Mouse (Mus musculus) skeletal muscle tissue, postnatal 0 days (tissue): ENCODE results near the gene Gm42688. TPM values are rescaled to one million over a fixed set of nuclear protein-coding genes. Genes with fewer than 3 reads are reported as not detected.

Source experiments
- microRNA counts: library from miRNA; unstranded; fragments of <30 nt; microRNA quantifications from one replicate; lab custom pipeline; 2015
- microRNA-seq, 2 experiments: library from miRNA; unstranded; fragments of <30 nt; microRNA quantifications; one replicate each; pipeline ENCODE4; 2016
- polyA plus RNA-seq: library from polyadenylated mRNA; unstranded; fragments of >200 nt; fragmentation: Nextera tagmentation; extraction: Ambion mirVana; gene quantifications from 2 replicates; pipeline ENCODE4 v1.2.1, GENCODE M21; 2015

The Gm42688 gene
- 1.3 and 1.6 TPM in 2 replicates for polyA plus RNA-seq

DNA sequence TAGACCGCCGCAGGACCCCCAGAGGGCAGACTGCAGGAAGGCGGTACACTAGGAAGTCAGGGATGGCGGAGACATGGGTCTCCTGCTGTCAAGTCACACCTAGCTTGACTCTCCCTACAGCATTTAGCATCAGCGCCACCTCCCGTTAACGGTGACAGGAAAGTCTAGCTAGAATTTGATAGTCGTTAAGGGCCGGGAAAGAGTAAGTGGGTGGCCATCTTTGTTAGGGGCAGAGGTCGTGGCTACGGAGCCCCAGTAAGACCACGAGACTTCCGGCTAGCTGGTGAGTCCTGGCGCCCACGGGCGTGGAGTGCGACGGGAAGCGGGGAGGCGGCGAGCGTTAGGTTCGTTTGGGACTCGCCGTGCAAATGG, at the start of gene Gm42688, which contains the start of gene Ccdc142:
TSS of gene Gm42688 (plus strand) at position 302 of the 372 bp plus-strand sequence.
TSS of gene Ccdc142 (plus strand) at position 286 of the 372 bp plus-strand sequence.

DNA sequence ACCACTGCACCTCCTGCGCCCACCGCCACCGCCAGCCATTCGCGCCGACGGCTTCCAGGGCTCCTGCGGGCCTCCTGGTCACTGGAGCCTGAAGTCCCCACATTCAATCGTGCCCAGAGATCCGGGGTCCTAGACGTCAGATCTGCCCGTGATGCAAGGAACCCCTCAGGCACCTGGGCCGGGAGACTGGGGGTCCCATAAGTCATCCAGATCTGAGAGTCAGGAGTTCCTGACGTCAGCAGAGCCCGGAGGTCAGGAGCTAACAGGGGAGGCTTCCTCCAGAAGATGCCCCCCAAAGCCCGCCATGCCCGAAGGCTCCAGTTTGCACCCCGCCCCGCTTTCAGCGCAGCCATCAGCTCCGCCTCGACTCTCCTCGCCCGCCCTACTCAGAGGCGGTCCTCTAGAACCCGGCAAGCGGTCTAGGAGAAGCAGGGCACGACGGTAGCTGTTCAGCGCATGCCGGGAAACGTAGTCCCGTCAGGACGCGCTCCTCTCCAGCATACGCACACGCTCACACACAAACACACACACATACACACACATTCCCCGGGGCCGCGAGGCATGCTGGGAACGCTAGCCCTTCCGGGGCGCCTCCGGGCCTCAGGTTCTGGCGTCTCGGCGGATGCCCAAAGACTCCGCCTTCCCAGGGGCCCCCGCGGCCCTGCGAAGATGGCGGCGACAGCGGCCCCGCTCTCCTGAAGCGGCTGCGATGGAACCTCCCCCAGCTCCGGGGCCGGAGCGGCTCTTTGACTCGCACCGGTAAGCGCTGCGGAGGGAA, 47.2 kb upstream of the Gm42688 start, which contains the start of gene Aup1:
TSS of gene Aup1 (plus strand) at position 448 of the 778 bp plus-strand sequence.

DNA sequence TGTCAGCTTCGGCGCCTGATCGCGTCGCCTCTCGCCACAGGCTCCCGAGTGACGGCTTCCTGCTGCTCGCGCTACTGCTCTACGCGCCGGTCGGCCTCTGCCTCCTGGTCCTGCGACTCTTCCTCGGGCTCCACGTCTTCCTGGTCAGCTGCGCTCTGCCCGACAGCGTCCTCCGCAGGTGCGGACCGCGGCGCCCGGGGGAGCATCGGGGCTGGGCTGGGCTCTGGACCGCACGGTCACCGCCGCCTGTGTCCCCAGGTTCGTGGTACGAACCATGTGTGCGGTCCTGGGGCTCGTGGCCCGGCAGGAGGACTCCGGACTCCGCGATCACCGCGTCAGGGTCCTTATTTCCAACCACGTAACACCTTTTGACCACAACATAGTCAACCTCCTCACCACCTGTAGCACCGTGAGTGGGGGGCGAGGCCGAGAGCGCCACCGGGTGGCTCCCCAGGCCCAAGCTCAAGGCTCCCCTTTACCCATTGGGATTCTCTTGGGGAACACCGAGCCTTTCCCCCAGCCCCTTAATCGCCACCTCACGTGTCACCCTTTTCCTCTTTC, 46.5 kb upstream of the Gm42688 start, which contains the start of gene Htra2:
TSS of gene Htra2 (minus strand) at position 403 of the 561 bp plus-strand sequence.

DNA sequence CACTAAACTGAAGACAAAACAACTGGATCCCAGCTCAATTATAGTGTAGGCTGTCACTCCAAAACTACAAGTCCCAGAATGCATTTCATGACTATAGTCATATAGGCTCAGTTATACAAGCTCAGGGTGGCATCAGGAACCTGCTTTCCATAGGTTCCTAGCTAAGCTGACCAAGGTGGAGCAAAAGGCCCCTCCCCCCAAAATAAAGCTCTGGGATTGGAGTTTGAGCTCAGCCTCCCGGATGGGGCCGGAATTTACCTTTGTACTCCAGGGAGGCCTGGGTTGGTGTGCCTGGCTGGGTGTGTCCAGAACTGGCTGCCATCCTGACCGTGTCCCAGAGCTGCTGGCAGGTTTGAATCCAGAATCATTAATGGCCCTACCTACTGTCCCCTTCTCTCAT, 43.6 kb upstream of the Gm42688 start, which contains the start of gene Dqx1:
TSS of gene Dqx1 (plus strand) at position 55 of the 400 bp plus-strand sequence.

GRCm38 (mm10) chr6:83070247-83070310, 31.3 kb upstream of the Gm42688 start, which contains the start of gene Tlx2:
Gene Tlx2, minus strand, starts transcription at chr6:83070293.

DNA sequence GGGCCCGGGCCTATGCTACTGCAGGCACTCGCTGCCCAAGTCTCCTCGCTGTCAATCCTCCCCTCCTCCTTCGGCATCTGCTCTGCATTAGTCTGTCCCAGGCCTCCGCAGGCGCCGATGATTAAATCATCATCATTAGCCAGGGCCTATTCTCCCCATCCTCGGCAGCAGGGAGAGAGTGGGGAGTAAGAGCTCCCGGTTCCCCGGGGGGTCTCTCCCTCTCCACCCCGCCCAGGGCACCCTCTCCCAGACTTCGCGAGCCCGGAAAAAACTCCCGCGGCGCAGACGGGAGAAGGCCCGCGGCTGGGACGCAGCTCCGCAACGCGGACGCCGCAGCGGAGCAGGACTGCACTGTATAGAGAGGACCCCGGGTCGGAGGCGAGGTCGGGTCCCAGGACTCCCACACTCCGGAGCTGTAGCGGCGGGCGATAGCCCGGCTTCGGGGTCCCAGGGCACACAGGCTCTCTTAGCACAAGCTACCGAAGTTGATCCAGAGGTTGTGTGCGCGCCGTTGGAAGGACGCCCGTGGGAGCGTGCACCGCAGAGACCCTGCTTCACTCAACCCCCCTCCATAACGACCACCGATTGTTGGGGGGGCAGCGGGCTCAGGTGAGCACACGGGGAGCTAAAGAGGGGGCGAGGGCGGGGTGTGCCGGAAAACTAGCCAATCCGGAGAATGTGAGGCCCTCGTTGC, 23.6 kb upstream of the Gm42688 start, which contains the start of gene Pcgf1:
TSS of gene Pcgf1 (plus strand) at position 240 of the 694 bp plus-strand sequence.

DNA sequence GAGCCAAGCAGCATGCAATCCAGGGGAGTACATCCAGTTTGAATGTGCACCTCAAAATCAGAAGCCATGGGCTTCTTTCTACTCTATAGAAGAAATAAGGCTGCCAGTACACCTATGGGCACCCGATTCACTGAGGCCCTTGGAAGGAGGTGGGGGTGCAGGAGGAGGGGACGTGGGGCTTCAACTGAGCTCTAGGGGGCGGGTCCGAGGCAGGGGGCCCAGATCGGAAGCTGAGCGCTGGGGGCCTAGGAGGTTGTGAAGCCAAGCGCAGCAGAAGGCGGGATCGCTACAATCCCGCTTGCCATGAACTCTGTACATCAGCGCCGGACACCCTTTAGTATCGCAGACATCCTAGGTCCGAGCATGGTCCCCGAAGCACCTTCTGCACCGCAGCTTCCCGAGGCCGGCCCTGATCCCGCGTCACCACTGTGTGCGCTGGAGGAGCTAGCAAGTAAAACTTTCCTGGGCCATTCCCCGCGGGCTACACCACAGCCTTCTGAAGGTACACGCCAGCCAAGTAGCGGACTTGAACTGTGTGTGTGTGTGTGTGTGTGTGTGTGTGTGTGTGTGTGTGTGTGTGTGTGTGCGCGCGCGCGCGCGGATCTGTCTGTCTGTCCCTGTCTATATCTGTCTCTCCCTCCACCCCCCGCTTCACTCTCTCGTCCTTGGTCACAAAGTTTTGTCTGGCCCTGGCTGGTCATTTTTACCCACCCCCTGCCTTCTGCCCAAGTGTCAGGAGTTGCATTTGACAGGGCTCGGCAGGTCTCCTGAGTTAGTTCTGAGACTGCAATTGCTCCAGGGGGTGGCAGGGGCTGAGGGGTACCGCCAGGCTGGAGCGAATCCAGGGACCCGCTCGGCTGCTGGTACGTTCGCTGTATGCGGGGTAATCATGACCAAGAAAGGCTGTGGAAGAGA, 15.0 kb upstream of the Gm42688 start, which contains the start of gene Lbx2:
TSS of gene Lbx2 (plus strand) at position 247 of the 915 bp plus-strand sequence.

GRCm38 (mm10) chr6:83108762-83109668, 7.6 kb downstream of the Gm42688 start, which contains the start of gene Mrpl53:
Gene Mrpl53, plus strand, starts transcription at chr6:83109040.

GRCm38 (mm10) chr6:83115011-83115671, 13.7 kb downstream of the Gm42688 start, which contains the start of gene Mogs:
Gene Mogs, plus strand, starts transcription at chr6:83115496.

DNA sequence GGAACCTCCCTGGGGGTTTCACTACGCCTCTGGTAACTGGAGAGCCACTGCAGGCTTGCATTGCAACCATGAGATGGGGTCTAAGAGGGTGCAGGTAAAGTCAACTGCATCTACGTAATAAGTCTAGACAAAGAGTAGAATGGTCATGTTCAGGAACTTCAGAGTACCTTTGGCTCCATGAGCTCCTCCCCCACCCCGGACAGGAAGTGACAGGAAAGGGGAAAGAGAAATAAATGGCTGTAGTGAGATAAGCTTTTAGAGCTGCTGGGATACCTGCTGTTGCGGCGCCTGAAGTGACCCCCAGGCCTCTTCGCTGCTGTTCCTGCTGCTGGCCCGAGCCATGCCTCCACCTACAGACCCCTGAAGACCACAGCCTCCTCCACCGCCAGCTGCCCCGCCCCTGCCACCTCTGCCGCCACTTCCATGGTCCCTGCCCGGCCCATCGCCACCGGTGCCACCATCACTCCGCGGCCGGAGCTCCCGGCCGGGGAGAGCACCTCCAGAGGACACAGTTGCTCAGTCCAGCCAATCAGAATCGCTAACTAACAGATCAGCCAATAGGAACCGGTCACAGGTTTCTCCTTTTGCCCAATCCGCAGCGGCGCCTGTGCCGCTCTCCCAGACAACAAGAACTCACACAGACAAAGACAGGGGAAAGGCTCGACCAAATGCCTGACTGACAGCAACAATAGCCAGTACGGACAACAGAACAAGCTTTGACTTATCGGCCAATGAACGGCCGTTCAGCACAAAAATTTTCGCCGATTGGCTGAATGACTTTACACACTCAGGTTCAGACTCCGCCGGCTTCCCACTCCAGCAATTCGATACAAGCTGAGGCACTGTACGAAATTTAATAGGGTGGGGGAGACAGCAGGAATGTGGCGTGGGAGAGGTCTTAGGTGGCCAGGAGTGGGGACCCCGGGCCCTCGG, 19.8 kb downstream of the Gm42688 start, which contains the start of gene Wbp1:
TSS of gene Wbp1 (minus strand) at position 630 of the 933 bp plus-strand sequence.

GRCm38 (mm10) chr6:83125331-83125730, 23.9 kb downstream of the Gm42688 start, which contains the start of gene Ino80b:
Gene Ino80b, minus strand, starts transcription at chr6:83125431.

DNA sequence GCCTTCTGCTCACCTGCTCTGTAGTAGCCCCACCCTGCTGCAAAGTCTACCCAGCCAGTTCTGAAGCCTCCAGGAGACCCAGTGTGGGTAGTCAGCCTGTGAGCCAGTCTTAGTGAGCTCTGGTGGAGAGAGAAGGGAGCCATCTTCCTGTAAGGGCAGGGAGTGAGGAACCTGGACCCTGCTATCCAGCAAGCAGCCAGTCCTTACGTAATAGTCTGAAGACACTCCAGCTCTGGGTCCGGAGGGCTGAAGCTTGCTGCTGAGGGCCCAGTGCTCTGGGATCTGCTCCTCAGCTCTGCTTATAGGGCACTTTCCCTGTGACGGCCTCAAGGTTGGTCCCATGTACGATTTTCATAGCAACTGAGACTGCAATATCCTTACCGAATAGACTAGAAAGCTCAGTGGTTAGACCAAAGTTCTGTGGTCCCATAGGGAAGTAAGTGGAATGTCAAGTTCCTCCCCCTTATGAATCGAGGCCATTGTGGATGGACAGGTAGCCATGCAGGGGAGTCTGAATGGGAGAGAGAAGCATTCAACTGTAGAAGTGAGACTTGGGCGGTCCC, 33.6 kb downstream of the Gm42688 start, which contains the start of gene Rtkn:
TSS of gene Rtkn (plus strand) at position 513 of the 563 bp plus-strand sequence.

DNA sequence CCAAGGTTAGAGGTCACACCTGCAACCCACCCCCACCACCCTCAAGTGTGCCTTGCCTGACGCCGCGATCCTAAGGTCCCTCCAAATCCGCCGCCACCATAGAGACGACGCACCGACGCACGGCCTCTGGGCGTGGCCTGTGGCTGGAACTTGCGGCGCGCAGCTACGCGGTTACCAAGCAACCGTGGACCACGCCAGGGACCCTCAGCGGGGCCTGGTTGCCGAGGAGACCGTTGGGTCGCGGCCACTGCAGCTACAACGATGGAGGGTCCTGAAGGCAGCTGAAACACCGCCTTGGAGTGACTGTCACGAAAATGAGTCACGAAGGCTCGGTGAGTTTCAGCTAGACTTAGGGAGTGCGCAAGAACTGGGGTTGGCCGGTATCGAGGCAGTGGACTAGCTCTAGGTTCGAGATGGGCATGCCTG, 54.9 kb downstream of the Gm42688 start, which contains the start of the genes Wdr54 and 1700003E16Rik:
TSS of gene Wdr54 (minus strand) at position 139 of the 426 bp plus-strand sequence.
TSS of gene 1700003E16Rik (plus strand) at position 146 of the 426 bp plus-strand sequence.

MicroRNAs within 50 kb of the gene (microRNA counts, 519-probe panel; counts per million panel counts)
- microRNA mmu-miR-3470a+mmu-miR-3470b (lab: Ali Mortazavi, UCI) = 296 counts per million, percentile 58 among the panel's probes with 10 or more counts

Small RNA genes within 50 kb of the gene (microRNA-seq; reads per million reads assigned to microRNA genes)
- 0 reads per million in 2 experiments for gene Mir3470a

Other genes with a start within 250 kb of the Gm42688 start
- gene Sema4f, start 161.8 kb upstream of the Gm42688 start, polyA plus RNA-seq = 0.72 and 0.87 TPM in 2 replicates
- gene M1ap, start 154.7 kb upstream of the Gm42688 start, polyA plus RNA-seq = 0.37 TPM in 1 of 2 replicates, not detected in the other
- 4.6 and 5.5 TPM in 2 replicates for gene Dok1, start 68.1 kb upstream of the Gm42688 start, polyA plus RNA-seq
- gene Loxl3, start 67.4 kb upstream of the Gm42688 start, polyA plus RNA-seq = 10.7 and 13.4 TPM in 2 replicates
- 107 and 111 TPM in 2 replicates for gene Aup1, start 47.1 kb upstream of the Gm42688 start, polyA plus RNA-seq
- 49.1 and 50.5 TPM in 2 replicates for gene Htra2, start 46.3 kb upstream of the Gm42688 start, polyA plus RNA-seq
- 0.12 and 0.21 TPM in 2 replicates for gene Dqx1, start 43.8 kb upstream of the Gm42688 start, polyA plus RNA-seq
- gene Tlx2, start 31.3 kb upstream of the Gm42688 start, polyA plus RNA-seq = not detected in 2 replicates
- gene Pcgf1, start 23.7 kb upstream of the Gm42688 start, polyA plus RNA-seq = 10.8 and 11.5 TPM in 2 replicates
- 0.72 and 0.74 TPM in 2 replicates for gene Lbx2, start 15.2 kb upstream of the Gm42688 start, polyA plus RNA-seq
- 1.1 and 1.7 TPM in 2 replicates for gene Ccdc142, start within 50 bp of the Gm42688 start, polyA plus RNA-seq
- gene Mrpl53, start 7.4 kb downstream of the Gm42688 start, polyA plus RNA-seq = 194 and 207 TPM in 2 replicates
- gene Mogs, start 13.9 kb downstream of the Gm42688 start, polyA plus RNA-seq = 12.7 and 13.6 TPM in 2 replicates
- 41.1 and 47.1 TPM in 2 replicates for gene Wbp1, start 19.9 kb downstream of the Gm42688 start, polyA plus RNA-seq
- gene Ino80b, start 23.8 kb downstream of the Gm42688 start, polyA plus RNA-seq = 6.5 and 9.5 TPM in 2 replicates
- gene Rtkn, start 33.8 kb downstream of the Gm42688 start, polyA plus RNA-seq = 18.9 and 22.0 TPM in 2 replicates
- 1.1 and 1.5 TPM in 2 replicates for gene Wdr54, start 54.8 kb downstream of the Gm42688 start, polyA plus RNA-seq
- 0.41 and 0.54 TPM in 2 replicates for gene 1700003E16Rik, start 54.8 kb downstream of the Gm42688 start, polyA plus RNA-seq
- gene Dctn1, start 64.3 kb downstream of the Gm42688 start, polyA plus RNA-seq = 56.2 and 58.8 TPM in 2 replicates
- gene Slc4a5, start 118.2 kb downstream of the Gm42688 start, polyA plus RNA-seq = 0.04 TPM in 1 of 2 replicates, not detected in the other
- 8.2 and 13.9 TPM in 2 replicates for gene Mthfd2, start 224.3 kb downstream of the Gm42688 start, polyA plus RNA-seq
- 19.0 and 20.2 TPM in 2 replicates for gene Mob1a, start 224.4 kb downstream of the Gm42688 start, polyA plus RNA-seq
- 310 and 323 TPM in 2 replicates for gene Bola3, start 247.5 kb downstream of the Gm42688 start, polyA plus RNA-seq